Mouse (Mus musculus) urinary bladder, postnatal 14 days (tissue): ENCODE measurements around the gene Akr1c13.
"Not testable (repeated sequence)": the region's sequence is repeated elsewhere in the genome, so short reads cannot be mapped to it uniquely, and the experiment has no call there.

ENCODE experiments used
- DNase-seq: peaks from one replicate; pipeline ENCODE4 v3.0.0; 2021; ENCODE audit warnings: low spot score

Akr1c13 gene

DNA sequence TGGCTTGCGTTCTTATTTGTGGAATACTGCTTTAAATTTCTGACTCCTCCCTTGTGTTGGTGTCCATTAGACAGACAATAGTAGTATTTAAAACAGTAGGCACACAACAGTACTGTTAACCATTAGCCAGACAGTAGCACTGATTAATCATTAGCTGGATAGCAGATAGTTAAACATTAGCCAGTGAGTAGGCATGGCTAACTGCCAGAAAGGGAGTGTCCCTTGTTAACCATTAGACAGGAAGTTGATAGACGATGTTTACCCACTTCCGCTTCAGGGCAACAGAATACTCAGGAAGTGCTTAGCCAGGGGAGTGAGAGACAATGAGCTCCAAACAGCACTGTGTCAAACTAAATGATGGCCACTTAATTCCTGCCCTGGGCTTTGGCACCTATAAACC lies at the start of gene Akr1c13:
Gene Akr1c13 (plus strand): TSS at position 247 of the 400 bp plus-strand sequence.
- DNase-seq: peak; percentile 61

DNA sequence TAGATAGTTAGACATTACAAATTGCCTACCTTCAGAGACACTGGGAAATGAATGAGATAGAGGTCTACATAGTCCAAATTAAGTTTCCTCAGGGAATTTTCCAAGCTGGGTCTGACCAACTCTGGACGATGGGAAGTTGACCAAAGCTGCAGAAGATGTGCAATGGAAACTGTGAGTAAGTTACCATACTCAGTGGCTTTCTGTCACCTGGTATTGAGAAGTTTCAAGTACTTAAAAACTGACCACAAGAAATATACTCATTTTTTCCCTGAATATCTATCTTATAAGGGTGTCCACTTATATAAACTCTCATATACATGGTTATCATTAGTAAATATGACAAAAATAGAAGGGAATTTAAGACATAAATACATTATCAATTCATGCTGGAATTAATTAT lies 46.7 kb upstream of the Akr1c13 start:
- DNase-seq: no peak

DNA sequence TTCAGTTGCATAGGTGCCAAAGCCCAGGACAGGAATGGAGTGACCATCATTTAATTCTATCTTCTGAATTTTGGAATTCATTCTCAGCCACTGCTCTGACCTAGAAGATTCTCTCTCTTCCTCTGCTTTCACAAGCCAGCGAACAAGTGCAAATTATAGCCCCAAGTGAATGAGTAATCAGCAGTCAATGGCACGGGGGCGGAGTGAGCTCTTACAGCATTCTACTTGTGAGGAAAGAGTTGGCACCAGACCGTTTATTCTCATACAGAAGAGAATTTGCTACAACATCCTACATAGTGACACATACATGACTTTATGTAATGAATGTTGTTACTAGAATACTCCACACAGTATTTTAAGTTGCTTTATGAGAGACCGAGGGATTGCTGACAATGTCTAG lies 40.4 kb upstream of the Akr1c13 start, which contains the start of gene Akr1c18:
Gene Akr1c18 (minus strand): TSS at position 137 of the 400 bp plus-strand sequence.
- no peak for DNase-seq

DNA sequence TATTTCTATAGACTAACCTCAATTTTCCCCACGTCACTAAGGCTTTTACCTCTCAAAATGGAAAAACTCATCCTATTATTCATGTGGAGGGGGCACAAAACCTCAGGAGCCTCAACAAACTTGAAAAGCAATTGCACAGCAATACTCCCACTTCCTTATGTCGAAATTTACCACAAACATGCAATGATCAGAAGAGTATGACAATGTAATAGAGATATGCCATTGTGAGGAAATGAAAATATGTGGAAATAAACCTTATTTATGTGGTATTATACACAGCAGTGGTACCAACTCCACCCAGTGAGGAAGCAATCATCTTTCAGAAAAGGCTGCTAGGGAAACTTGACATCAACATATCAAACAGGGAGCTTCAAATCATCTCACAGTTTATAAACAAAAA lies 38.0 kb upstream of the Akr1c13 start:
- DNase-seq: no peak

DNA sequence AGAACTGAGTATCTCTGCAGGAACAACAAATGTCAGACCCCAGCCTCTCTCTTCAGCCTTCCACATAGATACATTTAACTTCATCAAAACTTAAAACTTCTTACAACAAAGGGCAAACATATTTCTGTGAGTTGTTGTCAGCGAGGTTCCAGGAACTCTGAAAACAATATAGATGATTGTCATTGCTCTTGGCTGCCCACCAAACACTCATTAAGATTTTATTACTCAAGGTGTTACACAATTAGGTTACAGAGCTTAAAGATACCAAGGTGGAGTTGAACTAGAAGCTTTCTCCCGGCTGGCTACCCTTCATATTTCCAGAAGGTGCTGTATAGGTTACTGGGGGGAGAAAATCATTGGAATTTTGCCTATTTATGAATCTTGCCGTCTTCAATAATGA lies 37.4 kb upstream of the Akr1c13 start:
- no peak for DNase-seq

DNA sequence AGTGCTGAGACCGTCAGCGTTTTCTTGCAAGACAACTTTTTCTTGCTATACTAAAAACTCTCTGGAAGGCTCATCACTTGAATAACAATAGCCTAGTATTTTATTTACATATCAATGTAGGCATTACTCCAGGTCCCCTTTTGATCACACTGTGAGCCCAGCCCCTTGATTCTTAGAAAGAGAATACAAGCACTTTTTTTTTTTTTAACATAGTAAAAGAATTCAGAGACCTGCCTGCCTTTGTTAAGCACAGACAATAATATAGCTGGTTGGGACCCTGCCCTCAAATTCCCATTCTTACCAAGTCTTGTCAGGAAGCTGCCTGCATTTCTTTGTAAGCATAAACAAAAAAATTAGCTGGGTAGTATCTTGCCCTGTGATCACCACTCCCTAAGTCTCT lies 35.7 kb upstream of the Akr1c13 start:
- DNase-seq: no peak

DNA sequence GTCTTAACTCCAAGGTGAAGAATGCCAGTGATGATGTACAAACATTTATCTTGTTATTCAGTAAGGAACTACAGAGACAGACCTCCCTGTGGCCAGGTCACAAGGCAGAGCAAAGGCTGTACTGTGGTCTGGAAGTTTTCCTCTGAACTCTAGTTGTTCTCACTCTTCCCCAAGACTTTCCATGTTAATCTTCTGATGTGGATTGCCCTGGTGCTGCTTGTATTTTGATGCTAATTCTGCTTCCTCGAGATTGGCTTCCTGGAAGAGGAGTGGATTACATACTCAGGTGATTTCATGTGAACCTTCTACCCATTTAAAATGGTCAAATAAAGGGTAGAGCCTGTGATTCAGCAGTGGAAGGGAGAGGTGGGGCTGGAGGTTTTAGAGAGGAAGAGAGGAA lies 22.9 kb upstream of the Akr1c13 start:
- DNase-seq: no peak

DNA sequence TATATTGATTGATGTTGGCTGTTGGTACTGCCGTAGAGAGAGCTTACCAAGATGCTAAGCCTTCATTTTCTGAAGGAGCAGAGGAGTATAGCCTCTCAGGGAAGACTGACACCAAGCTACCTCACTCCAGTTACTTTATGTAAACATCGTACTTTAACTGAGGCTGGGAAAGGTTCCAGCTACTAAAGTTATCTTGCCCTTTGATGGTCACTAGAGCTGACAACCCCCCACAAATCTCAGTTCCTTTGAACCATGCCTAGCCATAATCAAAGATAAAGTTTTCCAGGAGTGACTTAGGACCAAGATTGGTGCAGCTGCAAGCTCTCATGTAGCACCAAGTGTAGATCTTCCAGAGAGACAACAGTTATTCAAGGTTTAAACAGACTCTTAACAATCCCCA lies 18.0 kb upstream of the Akr1c13 start:
- no peak for DNase-seq

DNA sequence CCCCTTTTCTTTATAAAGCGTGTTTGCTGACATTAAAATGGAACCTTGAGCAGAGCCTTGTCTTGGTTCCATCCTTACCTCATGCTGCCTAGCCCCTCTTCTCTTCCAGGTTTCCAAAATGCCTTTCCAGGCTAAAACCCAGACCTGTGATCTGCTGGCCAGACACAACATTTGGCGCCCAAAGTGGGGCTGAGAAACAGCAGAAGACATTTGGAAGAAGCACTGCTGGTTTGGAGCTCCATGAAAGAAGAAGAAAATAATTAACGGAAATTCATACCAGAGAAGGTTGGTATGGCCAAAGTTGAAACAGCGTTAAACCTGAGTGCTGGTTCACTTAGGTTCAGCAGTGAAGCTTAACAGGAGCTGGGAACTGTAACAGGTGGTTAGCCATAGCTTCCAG lies 9.6 kb upstream of the Akr1c13 start:
- not testable (repeated sequence) for DNase-seq

DNA sequence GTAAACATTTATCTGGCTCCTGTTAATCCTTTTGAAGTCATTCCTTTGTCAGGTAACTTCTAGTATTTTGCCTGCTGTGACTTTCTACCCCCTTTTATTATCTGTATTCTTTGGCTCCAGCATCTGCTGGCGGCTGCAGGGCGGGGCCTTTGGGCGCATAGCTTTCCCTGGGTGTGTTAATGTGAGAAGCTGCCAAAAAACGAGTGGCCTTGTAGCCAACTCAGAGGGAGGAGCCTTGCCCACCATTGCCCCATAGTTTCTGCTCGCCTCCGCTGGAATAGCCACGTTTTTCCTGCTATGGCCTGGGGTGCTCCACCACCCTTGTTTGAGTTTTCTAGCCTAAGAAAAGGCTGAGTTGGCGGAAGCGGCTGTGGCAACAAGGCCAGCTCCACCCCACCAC lies 7.8 kb upstream of the Akr1c13 start:
- no peak for DNase-seq

DNA sequence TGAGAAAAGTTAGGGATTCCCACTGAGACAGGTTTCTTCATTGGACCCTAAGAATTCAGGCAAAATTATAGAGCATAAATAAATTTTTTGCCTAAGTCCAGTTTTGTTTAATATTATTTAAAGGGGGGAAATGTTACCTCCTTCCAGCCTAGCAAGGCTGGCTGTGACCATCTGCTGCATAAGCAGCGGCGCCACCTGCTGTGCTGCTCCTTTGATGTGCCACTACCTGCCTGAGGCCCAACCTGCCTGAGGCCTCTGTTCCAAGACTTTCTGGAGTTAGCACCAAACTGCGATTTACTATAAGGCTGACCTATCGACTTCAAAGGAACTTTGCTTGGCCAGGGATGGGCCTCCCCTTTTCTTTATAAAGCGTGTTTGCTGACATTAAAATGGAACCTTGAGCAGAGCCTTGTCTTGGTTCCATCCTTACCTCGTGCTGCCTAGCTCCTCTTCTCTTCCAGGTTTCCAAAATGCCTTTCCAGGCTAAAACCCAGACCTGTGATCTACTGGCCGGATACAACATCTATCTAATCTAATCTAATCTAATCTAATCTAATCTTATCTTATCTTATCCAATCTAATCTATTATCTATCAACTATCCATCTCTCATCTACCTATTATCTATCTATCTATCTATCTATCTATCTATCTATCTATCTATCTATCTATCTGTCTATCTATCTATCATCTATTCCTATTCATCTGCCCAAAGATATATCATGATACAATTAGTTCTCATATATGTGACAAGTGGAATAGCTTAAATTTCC lies 4.1 kb upstream of the Akr1c13 start:
- DNase-seq: peak; percentile 11

DNA sequence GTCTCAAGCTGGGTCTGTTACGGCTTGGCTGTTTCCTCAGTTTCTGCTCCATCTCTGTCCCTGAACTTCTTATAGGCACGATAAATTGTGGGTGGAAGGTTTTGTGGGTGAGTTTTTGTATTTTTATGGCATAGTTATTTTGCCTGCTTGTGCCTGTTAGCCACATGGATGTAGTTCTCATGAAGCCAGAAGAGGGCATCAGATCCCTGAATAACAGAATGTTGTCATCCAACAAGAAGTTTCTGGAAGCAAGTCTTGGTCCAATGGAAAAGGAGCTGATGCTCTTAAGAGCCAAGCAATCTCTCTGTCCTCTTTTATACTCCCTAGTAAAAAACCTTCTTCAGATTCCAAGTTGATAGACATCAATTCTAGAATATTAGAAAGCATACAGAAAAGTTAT lies 2.8 kb upstream of the Akr1c13 start:
- DNase-seq: peak; percentile 8

DNA sequence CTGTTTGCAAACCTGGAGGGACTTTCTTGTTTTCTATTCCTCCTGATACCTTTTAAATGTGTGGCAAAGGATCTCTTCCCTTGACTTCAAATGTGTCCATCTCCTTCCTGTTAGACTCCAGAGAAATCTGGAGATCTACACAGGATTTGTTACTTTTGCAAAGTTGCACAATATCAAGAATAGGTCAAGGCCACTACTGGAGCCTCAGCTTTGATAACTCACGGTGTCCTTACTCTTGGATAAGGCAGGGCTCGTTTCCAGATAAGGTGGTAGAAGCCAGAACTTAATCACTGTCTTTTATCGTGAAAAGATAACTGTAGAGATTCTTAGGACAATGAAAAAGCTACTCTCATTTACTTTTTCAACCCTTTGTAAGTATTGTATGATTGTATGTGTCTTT lies 1.6 kb downstream of the Akr1c13 start:
- DNase-seq: no peak

DNA sequence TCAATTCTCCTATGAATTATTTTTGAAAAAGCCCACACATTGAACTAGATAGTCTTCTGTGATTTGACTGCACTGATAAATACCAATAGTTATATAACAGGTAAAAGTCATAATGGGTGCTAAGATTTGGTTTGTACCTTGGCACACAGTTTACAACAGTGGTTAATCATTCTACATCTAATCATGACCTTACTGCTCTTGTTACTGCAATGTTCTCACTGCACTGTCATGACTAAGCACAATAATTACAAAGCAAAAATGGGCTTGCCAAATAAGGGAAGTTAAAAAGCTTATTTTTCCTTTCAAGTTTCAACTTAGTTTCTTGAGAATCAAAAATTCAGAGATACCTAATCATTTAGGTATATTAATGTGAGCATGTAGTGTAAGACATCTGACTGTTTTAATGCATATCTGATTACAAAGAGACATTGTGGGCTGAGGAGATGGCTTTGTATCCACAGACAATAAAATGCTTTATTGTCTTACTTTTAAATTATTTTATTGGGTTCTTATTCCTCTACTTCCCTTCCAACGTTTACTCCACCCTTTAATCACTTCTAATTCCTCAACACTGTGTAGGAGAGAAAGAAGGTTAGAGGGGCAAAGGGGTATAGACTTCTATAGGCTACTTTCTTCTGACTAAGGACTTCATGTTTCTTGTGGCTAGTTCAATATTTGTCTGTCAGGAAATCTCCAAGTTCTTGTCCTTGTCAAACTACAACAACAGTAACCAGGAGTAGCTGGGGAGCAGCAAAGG lies 15.4 kb downstream of the Akr1c13 start:
- no peak for DNase-seq

DNA sequence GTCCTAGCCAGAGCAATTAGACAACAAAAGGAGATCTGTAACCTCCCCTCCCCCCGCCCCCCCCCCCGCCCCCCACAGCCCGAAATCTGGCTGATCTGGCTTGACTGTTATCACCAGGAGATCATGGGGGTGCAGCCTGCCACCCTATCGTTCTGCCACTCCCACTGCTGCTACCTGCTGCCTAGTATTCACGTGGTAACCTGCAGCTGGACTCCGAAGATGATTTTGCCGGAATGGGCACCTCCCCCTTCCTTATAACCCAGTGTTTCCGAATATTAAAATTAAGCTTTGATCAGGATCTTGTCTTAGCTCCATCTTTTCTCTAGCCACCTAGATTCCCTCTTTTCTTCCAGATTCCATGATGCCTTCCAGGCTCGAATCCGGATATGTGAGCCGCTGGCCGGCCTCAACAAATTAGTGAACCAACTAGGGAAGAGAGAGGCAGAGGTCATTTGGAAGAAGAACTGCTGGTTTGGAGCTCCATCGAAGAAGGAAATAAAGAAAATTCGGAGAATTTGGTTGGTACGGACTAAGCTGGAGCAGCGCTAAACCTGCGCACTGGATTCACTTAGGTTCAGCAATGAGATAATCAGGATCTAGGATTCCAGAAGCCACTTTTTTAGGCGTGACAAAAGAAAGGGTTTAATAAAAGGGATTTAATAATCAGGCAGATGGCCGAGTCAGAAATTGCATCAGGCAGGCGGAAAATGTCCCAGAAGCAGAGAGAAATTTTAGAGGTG lies 20.8 kb downstream of the Akr1c13 start:
- no peak for DNase-seq

DNA sequence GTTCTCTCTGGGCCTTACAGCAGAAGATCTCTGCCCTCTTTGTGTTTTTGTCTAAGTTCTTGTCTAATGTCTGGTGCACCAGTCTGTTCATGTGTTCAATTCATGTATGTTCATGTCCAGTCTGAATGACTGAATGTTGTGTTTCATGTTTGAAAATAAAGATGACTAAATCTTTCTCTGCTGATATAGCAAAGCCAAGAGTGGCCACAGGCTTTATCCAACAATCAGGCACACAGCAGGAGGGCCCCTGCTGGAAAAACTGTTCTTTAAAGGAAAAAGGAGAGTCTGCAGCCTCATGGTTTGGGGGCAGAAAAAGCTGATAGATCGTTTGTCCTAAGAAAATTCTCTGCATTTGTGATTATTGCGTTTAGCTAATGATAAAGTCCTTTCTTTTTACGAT lies 21.4 kb downstream of the Akr1c13 start:
- DNase-seq: no peak

DNA sequence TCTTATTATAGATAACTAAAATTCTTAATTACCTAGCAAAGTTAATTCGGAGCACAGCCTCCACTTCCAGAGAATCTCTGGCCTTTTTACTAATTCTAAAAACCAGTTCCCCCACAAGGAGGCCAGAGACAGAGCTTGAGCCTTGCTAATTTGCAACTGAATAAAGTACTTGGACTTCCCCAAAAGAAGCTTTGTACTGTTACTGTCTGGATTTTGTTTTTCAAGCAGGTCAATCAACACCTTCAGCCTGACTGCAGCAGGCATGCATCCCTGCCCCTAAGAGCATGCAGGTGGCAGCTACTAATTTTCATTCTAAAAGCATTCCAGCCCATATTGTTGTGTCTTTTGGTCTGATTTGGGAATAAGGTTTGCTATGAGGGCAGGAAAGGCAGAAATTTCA lies 24.5 kb downstream of the Akr1c13 start:
- DNase-seq: not testable (repeated sequence)

DNA sequence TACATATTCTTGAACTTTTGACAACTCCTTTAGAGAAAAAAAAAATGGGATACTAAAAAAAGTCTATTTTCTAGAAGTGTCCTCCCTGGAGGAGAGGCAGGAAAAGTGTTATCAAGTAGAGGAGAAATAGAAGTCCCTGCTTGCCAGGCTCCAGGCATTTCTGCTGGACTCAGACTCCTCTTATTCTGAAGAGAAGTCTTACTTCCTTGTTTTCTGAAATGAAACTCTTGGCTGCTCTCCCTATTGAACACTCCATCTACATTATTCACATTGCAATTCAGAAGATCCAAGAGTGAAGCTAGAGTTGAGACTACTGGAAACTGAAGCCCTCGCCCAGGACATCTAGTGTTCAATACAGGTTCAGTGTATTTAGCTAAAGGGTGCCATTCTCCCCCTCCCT lies 37.5 kb downstream of the Akr1c13 start, which contains the start of gene Akr1c19:
Gene Akr1c19 (plus strand): TSS at position 260 of the 400 bp plus-strand sequence.
- DNase-seq: peak; percentile 7

DNA sequence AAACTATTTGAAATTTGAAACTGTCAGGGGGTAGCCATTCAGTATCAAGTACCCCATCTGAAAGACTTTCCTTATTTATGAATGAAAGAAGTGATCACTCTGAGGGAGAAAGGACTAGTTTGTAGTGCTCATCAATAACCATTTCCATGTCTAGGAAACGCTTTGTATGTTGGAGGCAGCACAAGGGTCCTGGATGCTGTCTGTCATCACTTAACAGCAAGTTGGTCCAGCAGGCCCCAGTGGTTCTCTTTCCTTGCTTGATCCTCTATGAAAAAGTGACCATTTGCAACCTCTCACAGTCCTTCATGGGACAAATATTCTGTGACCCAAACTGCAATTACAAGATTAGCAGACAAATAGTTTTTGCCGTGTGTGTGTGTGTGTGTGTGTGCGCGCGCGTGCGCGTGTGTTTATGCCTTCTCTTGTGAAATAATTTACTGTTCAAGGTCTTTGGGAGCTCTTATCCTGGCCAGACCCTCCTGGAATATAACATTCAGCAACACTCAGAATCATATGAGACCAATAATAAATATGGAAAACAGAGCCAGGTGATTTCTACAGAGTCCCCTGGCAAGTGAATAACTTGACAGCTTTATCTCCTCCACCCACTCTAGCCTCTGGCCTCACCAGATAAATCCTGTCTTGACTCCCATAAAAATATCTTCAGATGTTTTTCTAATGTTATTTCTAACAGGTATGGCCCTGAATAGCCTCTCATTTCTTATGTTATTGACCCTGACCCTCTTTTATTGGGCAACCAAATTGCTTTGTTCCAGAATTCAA lies 40.1 kb downstream of the Akr1c13 start:
- DNase-seq: no peak

DNA sequence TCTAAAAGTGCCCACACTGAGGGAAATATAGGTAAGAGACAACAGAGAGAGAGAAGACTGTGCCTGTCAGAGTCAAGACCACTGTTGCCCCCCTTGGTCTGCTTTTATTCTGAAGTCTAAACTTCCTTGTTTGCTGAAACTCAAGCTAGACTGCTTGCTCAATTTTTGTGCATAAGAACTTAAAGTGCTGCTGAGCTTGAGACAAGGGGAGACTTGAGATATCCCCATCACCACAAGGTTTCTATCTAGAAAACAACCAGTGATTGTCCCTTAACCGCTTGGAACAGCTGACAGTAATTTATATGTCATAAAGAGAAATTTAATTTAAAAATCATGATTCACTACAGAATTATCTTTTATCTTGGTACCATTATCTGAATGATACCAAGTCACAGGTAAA lies 42.2 kb downstream of the Akr1c13 start:
- DNase-seq: no peak

DNA sequence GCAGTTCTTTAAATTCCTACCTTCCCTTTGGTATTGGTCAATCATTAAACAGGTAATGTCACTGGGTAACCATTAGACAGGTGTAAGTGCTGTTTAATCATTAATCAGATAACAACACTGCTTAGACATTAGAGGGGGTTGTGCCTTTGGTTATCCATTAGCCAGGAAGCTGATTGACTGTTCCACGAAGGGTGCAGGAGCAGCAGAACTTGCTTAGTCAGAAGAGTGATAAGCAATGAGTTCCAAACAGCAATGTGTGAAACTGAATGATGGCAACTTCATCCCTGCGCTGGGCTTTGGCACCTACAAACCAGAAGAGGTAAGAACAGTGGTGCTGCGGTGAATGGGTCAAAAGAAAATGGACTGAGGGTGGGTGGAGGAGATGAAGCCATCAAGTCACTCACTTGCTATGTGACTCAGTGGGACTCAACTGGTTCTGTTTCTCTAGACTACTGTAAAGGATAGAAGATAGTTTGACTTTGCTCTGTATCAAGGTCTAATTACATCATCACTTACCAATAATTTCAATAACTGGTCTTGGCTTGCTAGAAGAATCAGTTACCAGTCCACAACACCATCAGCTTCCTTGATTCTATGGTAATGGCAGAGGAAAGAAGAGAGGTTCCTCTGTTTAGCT lies 42.7 kb downstream of the Akr1c13 start:
- peak; percentile 39 for DNase-seq
